Mouse (Mus musculus) C2C12 (cell line): Measurements from ENCODE around the gene Cyp51.

Experiments used
- CTCF ChIP-seq: IDR thresholded peaks from one replicate; pipeline ENCODE4 v1.5.1; 2011; ENCODE audit not compliant: control insufficient read depth, insufficient read depth, insufficient read length
- FOSL1 ChIP-seq: IDR thresholded peaks from one replicate; pipeline ENCODE4 v1.8.0; 2011; ENCODE audit warnings: mild to moderate bottlenecking, low read length; ENCODE audit not compliant: poor library complexity, insufficient read depth, severe bottlenecking
- MAX ChIP-seq: IDR thresholded peaks from one replicate; pipeline ENCODE4 v1.6.1; 2011; ENCODE audit warnings: mild to moderate bottlenecking, control low read depth
- MYOD1 ChIP-seq: IDR thresholded peaks from one replicate; pipeline ENCODE4 v1.6.1; 2011; ENCODE audit warnings: low read depth; ENCODE audit not compliant: control insufficient read depth, insufficient read length
- USF1 ChIP-seq: IDR thresholded peaks from one replicate; pipeline ENCODE4 v1.6.1; 2011; ENCODE audit warnings: low read depth, mild to moderate bottlenecking, control low read depth, moderate library complexity

DNA sequence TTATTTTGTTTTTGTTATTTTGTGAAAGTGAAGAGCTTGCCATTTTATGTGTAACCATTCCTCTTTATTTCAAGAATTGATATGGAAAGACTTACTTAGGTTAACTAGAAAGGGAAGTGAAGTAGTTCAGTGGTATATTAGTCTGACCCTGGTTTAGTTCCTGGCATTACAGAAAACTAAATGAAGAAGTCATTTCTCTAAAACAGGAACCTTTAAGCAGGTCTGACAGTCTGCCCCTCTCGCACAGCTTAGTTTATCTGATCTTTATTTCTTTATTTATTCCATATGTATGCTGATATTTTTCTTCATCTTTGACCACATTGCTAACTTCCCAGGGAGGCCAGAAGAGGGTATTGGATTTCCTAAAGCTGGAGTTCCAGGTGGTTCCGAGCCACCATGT, 63.6 kb downstream of the Cyp51 start:
- TF ChIP-seq MYOD1 (no peak), CTCF (no peak), MAX (no peak), FOSL1 (no peak), USF1 (no peak)
